Mouse (Mus musculus) frontal cortex, postnatal 25 days (tissue): ENCODE measurements at regions not wholly inside any gene's neighbourhood (a gene's known extent, or its start where the extent isn't known, plus 50 kb on each side); places are given as distances from the start of the nearest gene placed in this dataset.

Experiments
- DNase-seq, 2 experiments: peaks; one replicate each; pipeline ENCODE4 v3.0.0; 2022; ENCODE audit warnings: low spot score in 2 of 2

- no peak for DNase-seq
Measured at GRCm38 (mm10) chr8:115929472-115930210, 222.0 kb upstream of the Maf start.

- DNase-seq = no peak
Measured at GRCm38 (mm10) chr8:115921889-115922288, 214.3 kb upstream of the Maf start.

- DNase-seq = no peak
Measured at GRCm38 (mm10) chr8:115906650-115907049, 199.1 kb upstream of the Maf start.

GRCm38 (mm10) chr8:115903853-115904420 lies 196.3 kb upstream of the Maf start:
- DNase-seq = no peak

GRCm38 (mm10) chr8:115897521-115898178 lies 190.1 kb upstream of the Maf start:
- no peak for DNase-seq

- no peak for DNase-seq
Measured at GRCm38 (mm10) chr8:115897086-115897485, 189.5 kb upstream of the Maf start.

GRCm38 (mm10) chr8:115896066-115896465 lies 188.5 kb upstream of the Maf start:
- DNase-seq = no peak

- no peak for DNase-seq
Measured at GRCm38 (mm10) chr8:115888278-115888677, 180.7 kb upstream of the Maf start.

- DNase-seq = no peak
Measured at GRCm38 (mm10) chr8:115885121-115885743, 177.6 kb upstream of the Maf start.

GRCm38 (mm10) chr8:115883808-115884207 lies 176.2 kb upstream of the Maf start:
- no peak for DNase-seq

- DNase-seq = no peak
Measured at GRCm38 (mm10) chr8:115881881-115882280, 174.3 kb upstream of the Maf start.

- DNase-seq = no peak
Measured at GRCm38 (mm10) chr8:115874789-115875188, 167.2 kb upstream of the Maf start.

- no peak for DNase-seq
Measured at GRCm38 (mm10) chr8:115871381-115871780, 163.8 kb upstream of the Maf start.

- no peak for DNase-seq
Measured at GRCm38 (mm10) chr8:115861381-115861780, 153.8 kb upstream of the Maf start.

- no peak for DNase-seq
Measured at GRCm38 (mm10) chr8:115859406-115859805, 151.8 kb upstream of the Maf start.

GRCm38 (mm10) chr8:115856816-115857215 lies 149.2 kb upstream of the Maf start:
- DNase-seq = no peak

- DNase-seq = no peak
Measured at GRCm38 (mm10) chr8:115855934-115856629, 148.5 kb upstream of the Maf start.

- no peak for DNase-seq
Measured at GRCm38 (mm10) chr8:115854209-115854900, 146.8 kb upstream of the Maf start.

GRCm38 (mm10) chr8:115850552-115850951 lies 143.0 kb upstream of the Maf start:
- DNase-seq = no peak

GRCm38 (mm10) chr8:115833391-115833790 lies 125.8 kb upstream of the Maf start:
- DNase-seq = no peak

GRCm38 (mm10) chr8:115831675-115832074 lies 124.1 kb upstream of the Maf start:
- DNase-seq = no peak
